Mouse (Mus musculus): ENCODE measurements around the gene Lrrc56.

Lrrc56 gene

DNA sequence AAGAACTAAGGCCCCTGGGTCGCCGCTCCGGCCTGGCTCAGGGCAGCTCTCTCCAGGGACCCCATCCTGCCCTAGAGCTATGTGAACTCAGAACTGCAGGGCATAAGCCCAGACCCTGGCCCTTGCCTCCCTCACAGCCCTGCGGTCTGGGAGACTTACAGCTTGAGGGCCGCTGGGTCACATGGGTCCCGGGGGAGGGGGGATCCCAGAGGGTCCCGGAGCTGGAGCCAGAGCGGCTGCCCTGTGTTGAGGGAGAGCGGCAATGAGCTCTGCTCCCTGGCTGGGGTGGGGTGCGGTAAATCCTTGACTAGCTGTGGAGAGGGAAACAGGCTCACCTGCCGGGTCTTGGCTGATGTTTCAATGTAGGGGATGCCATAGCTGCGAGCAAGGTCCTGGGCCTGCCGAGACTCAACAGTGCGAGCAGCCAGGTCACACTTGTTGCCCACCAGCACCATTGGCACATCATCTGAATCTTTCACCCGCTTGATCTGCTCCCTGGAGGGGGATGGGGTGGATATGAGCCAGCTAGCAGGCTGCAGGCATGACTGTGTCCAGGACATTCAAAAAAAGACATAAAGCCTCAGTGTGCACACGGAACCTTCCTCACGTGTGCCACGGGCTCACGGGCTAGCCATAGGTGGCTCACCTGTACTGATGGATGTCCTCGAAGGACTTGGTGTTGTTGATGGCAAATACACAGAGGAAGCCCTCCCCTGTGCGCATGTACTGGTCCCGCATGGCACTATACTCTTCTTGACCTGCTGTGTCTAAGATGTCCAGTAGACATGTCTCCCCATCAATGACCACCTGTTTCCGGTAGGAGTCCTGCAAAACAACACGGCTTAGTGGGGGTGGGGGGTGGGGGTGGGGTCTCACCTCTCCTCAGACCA, 1.9 kb upstream of the Lrrc56 start:
- DNase-seq (ENCODE audit: low spot score in 2 of 2): no peak

GRCm38 (mm10) chr7:141192776-141193347, 1.1 kb upstream of the Lrrc56 start:
- peak in 1 of 2 experiments; percentile 37 for DNase-seq (ENCODE audit: low spot score in 2 of 2)

DNA sequence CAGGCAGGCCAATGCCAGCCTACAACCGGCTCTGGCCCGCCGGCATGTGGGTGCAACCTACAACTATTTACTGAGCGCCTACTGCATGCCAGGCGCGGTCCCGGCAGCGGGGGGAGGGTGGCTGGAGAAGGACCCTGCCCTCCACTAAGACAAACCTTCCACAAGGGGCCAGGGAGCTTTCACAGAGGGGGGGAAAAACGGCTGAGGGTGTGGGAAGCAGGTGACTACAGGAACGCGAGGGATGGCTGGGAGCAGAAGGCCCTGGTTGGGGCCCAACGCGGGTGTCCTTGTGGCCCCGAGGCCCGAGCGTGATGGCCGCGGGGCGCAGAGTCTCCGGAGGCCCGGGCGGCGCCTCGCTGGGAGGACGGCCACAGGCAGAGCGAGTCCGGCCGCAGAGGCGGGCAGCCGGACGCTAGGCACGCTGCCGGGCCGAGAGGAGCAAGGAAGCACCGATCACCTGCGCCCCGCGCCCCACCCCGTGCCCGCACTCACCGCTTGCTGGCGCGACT, 555 bp upstream of the Lrrc56 start:
- no peak for DNase-seq (ENCODE audit: low spot score in 2 of 2)

DNA sequence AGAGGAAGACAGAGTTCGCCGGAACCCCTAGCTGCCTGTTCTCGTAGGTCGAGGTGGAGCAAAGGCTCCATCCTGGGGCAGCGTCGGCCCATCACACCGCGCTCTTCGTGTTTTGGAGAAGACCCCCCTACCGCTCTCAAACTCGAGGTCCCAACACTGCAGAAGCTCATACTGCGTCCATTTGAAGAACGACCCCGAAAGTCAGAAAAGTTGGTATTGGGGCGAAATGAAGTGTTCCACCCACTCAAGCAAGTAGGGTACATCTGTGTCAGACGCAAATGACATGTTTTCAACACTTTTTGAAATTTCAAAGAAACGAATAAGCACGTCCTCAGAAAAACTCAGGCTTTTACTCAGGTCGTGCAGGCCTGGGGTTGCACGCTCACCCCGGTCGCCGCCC, 452 bp downstream of the Lrrc56 start:
- DNase-seq (ENCODE audit: low spot score in 2 of 2): no peak

DNA sequence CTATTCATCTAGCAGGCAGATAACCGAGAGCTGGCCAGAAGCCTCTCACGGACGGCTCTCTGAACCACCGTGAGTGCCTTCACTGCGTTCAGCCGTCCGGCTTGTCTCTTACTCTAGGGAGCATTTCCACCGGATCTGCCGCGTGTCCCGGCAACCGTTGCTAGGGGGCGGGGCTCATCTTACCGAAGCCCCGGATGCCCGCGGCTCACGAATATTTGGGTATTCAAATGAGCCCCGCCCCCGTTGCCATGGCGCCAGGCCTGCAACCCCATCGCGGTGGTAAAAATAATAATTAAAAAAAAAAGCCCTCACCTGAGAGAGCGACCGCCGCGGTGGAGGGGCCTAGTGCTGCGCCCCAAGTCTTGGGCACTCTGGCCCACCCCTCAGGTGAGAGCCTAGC, 873 bp downstream of the Lrrc56 start:
- peak; percentile 83 to 85 for DNase-seq (ENCODE audit: low spot score in 2 of 2)

- no peak for DNase-seq (ENCODE audit: low spot score in 2 of 2)
These were observed 1.8 kb downstream of the Lrrc56 start for GRCm38 (mm10) chr7:141195754-141196153.

GRCm38 (mm10) chr7:141196619-141197282, 2.8 kb downstream of the Lrrc56 start:
- no peak for DNase-seq (ENCODE audit: low spot score in 2 of 2)

GRCm38 (mm10) chr7:141198121-141198520, 4.2 kb downstream of the Lrrc56 start:
- DNase-seq (ENCODE audit: low spot score in 2 of 2): no peak

- no peak for DNase-seq (ENCODE audit: low spot score in 2 of 2)
These were observed 10.6 kb downstream of the Lrrc56 start for GRCm38 (mm10) chr7:141204546-141204945.

DNA sequence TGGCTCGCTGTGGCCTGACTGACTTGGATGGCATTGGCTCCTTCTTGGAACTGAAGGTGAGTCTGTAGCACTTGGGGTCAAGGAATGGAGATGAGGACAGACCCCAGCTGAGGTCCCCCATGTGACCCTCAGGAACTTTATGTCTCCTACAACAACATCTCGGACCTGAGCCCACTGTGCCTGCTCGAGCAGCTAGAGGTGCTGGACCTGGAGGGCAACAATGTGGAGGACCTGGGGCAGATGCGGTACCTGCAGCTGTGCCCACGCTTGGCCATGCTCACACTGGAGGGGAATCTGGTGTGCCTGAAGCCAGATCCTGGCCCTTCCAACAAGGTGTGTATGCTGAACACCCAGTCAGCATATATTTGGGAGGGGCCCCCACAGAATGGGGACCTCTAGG, 11.5 kb downstream of the Lrrc56 start:
- no peak for DNase-seq (ENCODE audit: low spot score in 2 of 2)

GRCm38 (mm10) chr7:141206182-141206937, 12.4 kb downstream of the Lrrc56 start:
- DNase-seq (ENCODE audit: low spot score in 2 of 2): no peak

GRCm38 (mm10) chr7:141209526-141209925, 15.6 kb downstream of the Lrrc56 start:
- DNase-seq (ENCODE audit: low spot score in 2 of 2): no peak

GRCm38 (mm10) chr7:141210137-141210536, 16.2 kb downstream of the Lrrc56 start:
- DNase-seq (ENCODE audit: low spot score in 2 of 2): no peak

- DNase-seq (ENCODE audit: low spot score in 2 of 2): no peak
These were observed 16.7 kb downstream of the Lrrc56 start for GRCm38 (mm10) chr7:141210606-141211131.

- DNase-seq (ENCODE audit: low spot score in 2 of 2): no peak
These were observed 19.2 kb downstream of the Lrrc56 start for GRCm38 (mm10) chr7:141213133-141213532.

DNA sequence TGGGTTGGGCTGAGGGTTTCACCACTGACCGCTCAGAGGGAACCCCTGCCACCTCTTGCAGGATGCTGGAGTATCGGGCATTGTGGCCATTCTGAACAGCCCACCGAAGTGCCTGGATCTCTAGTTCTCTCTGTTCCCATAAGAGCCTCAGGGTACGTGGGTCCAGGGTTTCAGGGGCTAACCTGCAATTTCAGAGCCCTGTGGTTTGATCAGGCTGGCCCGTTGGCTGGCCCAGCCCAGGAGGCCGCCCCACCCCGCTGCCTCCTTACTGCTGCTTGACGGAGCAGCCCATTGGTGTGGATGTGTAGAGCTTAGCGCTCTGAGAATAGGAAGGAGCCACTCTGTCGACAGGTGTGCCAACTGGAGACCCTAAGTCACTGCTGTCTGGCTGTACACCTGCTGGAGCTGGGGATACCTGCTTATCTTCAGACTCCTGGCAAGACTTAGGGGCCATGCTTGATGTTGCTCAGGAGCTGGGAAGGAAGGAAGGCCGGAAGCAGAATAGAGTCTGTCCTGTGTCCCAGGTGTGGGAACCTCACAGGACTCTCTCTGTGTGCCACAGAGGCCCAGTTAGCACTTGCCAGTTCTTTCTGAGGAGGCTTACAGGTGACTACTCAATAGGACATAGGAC, 19.8 kb downstream of the Lrrc56 start, which contains the start of gene Lmntd2:
TSS of gene Lmntd2 (minus strand) at position 476 of the 631 bp plus-strand sequence.
- DNase-seq (ENCODE audit: low spot score in 2 of 2): no peak

DNA sequence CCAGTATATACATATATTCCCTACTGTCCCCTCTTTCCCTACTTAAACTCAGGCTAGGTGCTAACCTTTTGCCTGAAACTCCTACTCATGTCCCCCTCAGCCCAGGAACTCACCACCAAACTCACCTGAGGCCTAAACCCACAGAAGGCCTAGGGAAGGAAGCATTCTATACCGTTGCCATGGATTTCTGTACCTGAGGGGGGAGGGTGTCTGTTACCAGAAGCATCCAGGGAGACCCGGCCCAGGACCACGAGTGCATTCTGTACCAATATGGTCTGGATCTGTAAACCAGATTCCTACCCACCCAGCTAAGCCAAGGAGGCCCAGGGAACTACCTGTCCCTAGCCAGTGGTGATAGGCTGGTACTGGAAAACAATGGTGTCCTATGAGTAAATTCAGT, 20.4 kb downstream of the Lrrc56 start:
- no peak for DNase-seq (ENCODE audit: low spot score in 2 of 2)

GRCm38 (mm10) chr7:141215101-141215879, 21.3 kb downstream of the Lrrc56 start, which contains the start of gene Rassf7:
Gene Rassf7 (plus strand): TSS chr7:141215860.
- DNase-seq (ENCODE audit: low spot score in 2 of 2): peak; percentile 71 to 74

DNA sequence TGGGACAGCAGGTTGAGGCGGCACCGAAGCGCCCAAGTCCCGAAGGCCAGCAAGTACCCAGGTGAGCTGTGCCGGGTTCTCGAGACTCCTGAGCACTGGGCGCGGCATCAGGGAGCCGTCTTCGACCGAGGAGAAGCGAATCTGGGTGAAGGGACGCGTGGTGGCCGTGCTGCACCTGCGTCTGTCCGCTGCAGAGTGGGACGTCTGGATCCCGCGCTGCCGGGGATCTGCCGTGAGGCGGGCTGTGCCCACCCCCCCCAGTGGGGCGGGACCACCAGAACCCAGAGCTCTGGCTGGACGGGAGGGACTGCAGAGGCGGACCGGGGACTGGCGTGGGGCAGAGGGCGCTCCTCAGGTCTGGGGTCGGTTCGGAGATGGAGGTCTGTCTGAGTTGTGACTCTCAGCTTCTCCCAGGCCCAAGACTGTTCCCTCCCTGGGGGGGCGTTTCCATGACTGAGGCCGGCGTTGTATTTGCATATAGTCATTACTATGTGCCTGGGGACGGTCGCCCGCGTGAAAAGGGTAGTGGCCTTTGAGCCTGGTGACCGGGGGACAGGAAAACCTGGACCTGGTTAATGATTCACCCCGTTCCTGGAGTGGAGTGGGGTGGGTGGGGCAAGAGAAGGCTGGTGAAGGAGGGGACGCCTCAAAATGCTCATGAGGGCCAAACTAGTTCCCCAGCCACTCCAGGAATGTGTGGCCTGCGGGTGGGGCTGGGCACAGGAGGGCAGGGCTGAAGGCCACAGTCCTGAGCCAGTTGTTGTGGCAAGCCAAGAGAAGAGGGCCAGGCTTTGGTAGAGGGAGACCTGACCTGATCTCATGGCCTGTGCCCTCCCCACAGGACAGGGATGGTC, 22.1 kb downstream of the Lrrc56 start:
- no peak for DNase-seq (ENCODE audit: low spot score in 2 of 2)

All from right cerebral cortex, postnatal 36 days (tissue).